Mouse (Mus musculus): Measurements from ENCODE around the gene Gas2l3. TPM values are rescaled to one million over a fixed set of nuclear protein-coding genes. Genes with fewer than 3 reads are reported as not detected.

Gas2l3 gene
- polyA plus RNA-seq, 1 experiment: 12.1 TPM

- no peak overlapping the region for H3K4me3 ChIP-seq (ENCODE audit: insufficient read depth, low read length)
- no peak for TF ChIP-seq CTCF (IDR thresholded peaks at IDR 0.05; ENCODE audit: borderline replicate concordance, insufficient read depth, low read length)
- no peak for TF ChIP-seq POLR2A (IDR thresholded peaks at IDR 0.05; ENCODE audit: low read depth, low read length)
- H3K4me1 ChIP-seq (ENCODE audit: control insufficient read depth, insufficient read depth, low read length): no peaks in the 10 kb centered on the region
- H3K27ac ChIP-seq (ENCODE audit: insufficient read depth, low read length): no peak overlapping the region
Measured at GRCm38 (mm10) chr10:89377750-89378149, 66.0 kb downstream of the Gas2l3 start.

- Histone ChIP-seq H3K4me1 (ENCODE audit: control insufficient read depth, insufficient read depth, low read length) (no peaks in the 10 kb centered on the region), H3K27ac (ENCODE audit: insufficient read depth, low read length) (no peak overlapping the region), H3K4me3 (ENCODE audit: insufficient read depth, low read length) (no peak overlapping the region)
- no peak for TF ChIP-seq POLR2A (IDR thresholded peaks at IDR 0.05; ENCODE audit: low read depth, low read length)
- TF ChIP-seq CTCF (IDR thresholded peaks at IDR 0.05; ENCODE audit: borderline replicate concordance, insufficient read depth, low read length): no peak
Measured at GRCm38 (mm10) chr10:89370051-89370450, 73.7 kb downstream of the Gas2l3 start.

GRCm38 (mm10) chr10:89358933-89359332 is 84.8 kb downstream of the Gas2l3 start:
- Histone ChIP-seq H3K27ac (ENCODE audit: insufficient read depth, low read length) (no peak overlapping the region), H3K4me1 (ENCODE audit: control insufficient read depth, insufficient read depth, low read length) (no peaks in the 10 kb centered on the region), H3K4me3 (ENCODE audit: insufficient read depth, low read length) (no peak overlapping the region)
- no peak for TF ChIP-seq CTCF (IDR thresholded peaks at IDR 0.05; ENCODE audit: borderline replicate concordance, insufficient read depth, low read length)
- TF ChIP-seq POLR2A (IDR thresholded peaks at IDR 0.05; ENCODE audit: low read depth, low read length): no peak

Other genes with a start within 250 kb of the Gas2l3 start
- gene Ano4, start 99.2 kb downstream of the Gas2l3 start, polyA plus RNA-seq (2011; ENCODE audit: insufficient read length, low read depth, missing spikeins): 0.67 TPM in 1 of 2 replicates, not detected in the other
- gene Nr1h4, start 89.6 kb upstream of the Gas2l3 start, polyA plus RNA-seq (2011; ENCODE audit: insufficient read length, low read depth, missing spikeins): not detected in 2 replicates
- 0.12 TPM in 1 of 2 replicates, not detected in the other for gene Slc17a8, start 177.3 kb upstream of the Gas2l3 start, polyA plus RNA-seq (2011; ENCODE audit: insufficient read length, low read depth, missing spikeins)
- 36.4 and 41.9 TPM in 2 replicates for gene Scyl2, start 242.3 kb upstream of the Gas2l3 start, polyA plus RNA-seq (2011; ENCODE audit: insufficient read length, low read depth, missing spikeins)